Mouse (Mus musculus): Measurements from ENCODE around the gene Klhl3.

DNA sequence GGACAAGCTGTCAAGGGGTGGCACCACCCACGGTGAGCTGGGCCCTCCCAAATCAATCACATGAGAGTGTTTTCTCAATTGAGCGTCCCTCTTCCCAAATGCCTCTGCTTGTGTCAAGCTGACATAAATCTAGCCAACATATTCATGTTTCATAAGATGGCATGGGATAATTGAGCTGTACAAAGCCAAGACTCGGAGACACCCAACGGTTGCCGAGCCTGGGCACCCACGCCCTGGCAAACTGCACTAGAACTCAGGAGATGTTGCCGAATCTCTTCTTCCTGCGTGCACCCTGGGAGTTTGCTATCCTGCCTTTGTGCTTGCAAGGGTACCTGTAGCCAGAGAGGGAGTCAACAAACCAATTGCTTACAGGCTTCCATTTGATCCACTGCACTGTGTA lies 70.1 kb downstream of the Klhl3 start:
- TF ChIP-seq CTCF (IDR thresholded peaks at IDR 0.05; ENCODE audit: low read depth, low read length) (no peak), POLR2A (IDR thresholded peaks at IDR 0.05; ENCODE audit: borderline replicate concordance, low read depth, low read length) (no peak)

Data from bone marrow macrophage, adult 2 months (primary cell).